Mouse (Mus musculus) forebrain, embryonic 12.5 days (tissue): ENCODE measurements at regions not wholly inside any gene's neighbourhood (a gene's known extent, or its start where the extent isn't known, plus 50 kb on each side); places are given as distances from the start of the nearest gene placed in this dataset.

Source experiments
- ATAC-seq: fragments of 200-750 bp; cut with Nextera tagmentation; 2 replicates; pipeline ENCODE4 v1.8.0; 2017; ENCODE audit warnings: moderate TSS enrichment; ENCODE audit not compliant: low FRiP score
- H3K27ac ChIP-seq: fragments of 300-500 bp; sonication (generic); 2 replicates; pipeline ENCODE4 v1.5.1; 2016; ENCODE audit warnings: mild to moderate bottlenecking
- H3K27me3 ChIP-seq: fragments of 300-500 bp; sonication (generic); 2 replicates; pipeline ENCODE4 v1.6.1; 2016; ENCODE audit warnings: mild to moderate bottlenecking
- H3K36me3 ChIP-seq: fragments of 300-500 bp; sonication (generic); replicated peaks from 2 replicates; pipeline ENCODE4 v1.6.1; 2016; ENCODE audit warnings: mild to moderate bottlenecking
- H3K4me1 ChIP-seq: fragments of 300-500 bp; sonication (generic); 2 replicates; pipeline ENCODE4 v1.6.1; 2016
- H3K4me2 ChIP-seq: fragments of 300-500 bp; sonication (generic); 2 replicates; pipeline ENCODE4 v1.6.1; 2016; ENCODE audit warnings: mild to moderate bottlenecking, moderate library complexity
- H3K4me3 ChIP-seq: fragments of 300-500 bp; sonication (generic); replicated peaks from 2 replicates; pipeline ENCODE4 v1.5.1; 2016; ENCODE audit warnings: mild to moderate bottlenecking
- H3K9ac ChIP-seq: fragments of 300-500 bp; sonication (generic); 2 replicates; pipeline ENCODE4 v1.6.1; 2016; ENCODE audit warnings: mild to moderate bottlenecking
- H3K9me3 ChIP-seq: fragments of 300-500 bp; sonication (generic); 2 replicates; pipeline ENCODE4 v1.6.1; 2016
- WGBS: fragments of 180-500 bp; shearing (Covaris S2); methylation state at CpG from one replicate; pipeline ENCODE4 v1.1.7; 2016; 5-methylcytosine and 5-hydroxymethylcytosine counted together

DNA sequence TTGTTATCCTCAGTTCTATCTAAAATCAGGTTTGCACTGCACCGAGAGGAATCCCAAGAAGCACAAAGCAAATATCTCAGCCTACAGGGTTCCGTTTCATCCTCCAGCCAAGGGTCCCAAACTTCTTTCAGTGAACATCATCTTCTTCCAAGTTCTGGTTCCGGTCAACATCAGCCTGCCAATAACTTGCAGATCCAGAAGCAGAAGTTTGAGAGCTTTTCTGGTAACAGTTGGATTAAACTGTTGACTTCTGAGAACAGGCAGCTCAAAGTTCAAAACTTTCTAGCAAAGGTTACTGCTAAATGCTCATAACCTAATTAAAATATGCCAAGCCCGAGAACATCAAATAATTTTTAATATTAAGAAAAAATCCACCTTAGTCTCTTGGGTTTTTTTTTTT, 237.0 kb upstream of the Gm37988 start:
- Histone ChIP-seq H3K4me2 (no peak overlapping the region), H3K9ac (no peak overlapping the region), H3K36me3 (no peaks in the 10 kb centered on the region), H3K27me3 (no peaks in the 10 kb centered on the region), H3K4me1 (0 out of 2 replicates have a peak, but pooled peaks cover 4% of the 10 kb centered on the region), H3K9me3 (no peaks in the 10 kb centered on the region), H3K4me3 (no peak overlapping the region), H3K27ac (no peak overlapping the region)
- no peak for ATAC-seq
- 90% methylated on average over 4 of the region's 4 CpGs for WGBS

DNA sequence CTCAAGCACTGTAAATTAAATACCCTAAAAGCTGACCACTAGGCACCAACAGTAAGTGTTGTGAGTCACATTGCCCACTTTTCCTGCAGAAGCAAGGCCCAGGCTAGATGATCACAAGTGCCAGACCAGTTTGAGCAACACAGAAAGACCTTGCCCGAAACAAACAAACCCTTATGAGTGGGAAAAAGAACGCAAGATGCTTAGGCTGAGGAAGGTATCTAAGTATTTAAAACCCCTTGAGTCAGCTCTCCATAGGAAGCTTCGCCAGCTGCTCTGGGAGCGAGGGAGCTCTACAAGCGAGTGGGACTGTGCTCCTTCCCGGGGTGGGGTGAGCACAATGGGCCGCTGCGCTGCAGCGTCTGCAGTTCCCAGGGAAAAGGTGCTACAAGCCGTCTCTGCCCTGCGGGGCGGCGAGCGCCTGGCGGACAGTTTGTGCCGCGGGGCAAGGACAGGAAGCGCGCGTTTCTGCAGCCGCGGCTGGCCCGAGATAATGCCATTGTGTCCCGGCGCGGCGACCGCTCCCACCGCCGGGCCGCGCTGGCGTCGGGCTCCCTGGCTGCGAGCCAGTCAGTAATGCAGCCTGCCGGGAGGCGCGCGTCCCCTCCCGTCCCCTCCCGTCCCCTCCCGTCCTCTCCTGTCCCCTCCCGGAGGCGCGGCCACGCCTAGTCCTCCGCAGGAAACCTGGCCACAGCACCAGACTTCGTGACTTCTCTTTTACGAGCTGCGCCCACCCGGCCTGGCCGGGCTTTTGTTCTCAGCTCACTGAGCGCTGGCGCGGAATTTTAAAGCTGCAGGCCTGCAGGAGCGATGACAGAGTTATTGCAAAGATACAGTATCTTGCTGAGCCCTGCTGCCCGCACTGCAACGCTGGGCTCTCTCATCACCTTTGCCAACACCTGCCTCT, 236.1 kb upstream of the Gm37988 start:
- Histone ChIP-seq H3K4me1 (0 out of 2 replicates have a peak, but pooled peaks cover 4% of the 10 kb centered on the region), H3K9ac (peak overlapping the region; percentile 73), H3K4me3 (peak overlapping the region; percentile 58), H3K27ac (peak overlapping the region; percentile 83), H3K27me3 (no peaks in the 10 kb centered on the region), H3K36me3 (no peaks in the 10 kb centered on the region), H3K4me2 (peak overlapping the region; percentile 66), H3K9me3 (no peaks in the 10 kb centered on the region)
- ATAC-seq = peak; percentile 95
- WGBS = under 1% methylated on average over 46 of the region's 58 CpGs

DNA sequence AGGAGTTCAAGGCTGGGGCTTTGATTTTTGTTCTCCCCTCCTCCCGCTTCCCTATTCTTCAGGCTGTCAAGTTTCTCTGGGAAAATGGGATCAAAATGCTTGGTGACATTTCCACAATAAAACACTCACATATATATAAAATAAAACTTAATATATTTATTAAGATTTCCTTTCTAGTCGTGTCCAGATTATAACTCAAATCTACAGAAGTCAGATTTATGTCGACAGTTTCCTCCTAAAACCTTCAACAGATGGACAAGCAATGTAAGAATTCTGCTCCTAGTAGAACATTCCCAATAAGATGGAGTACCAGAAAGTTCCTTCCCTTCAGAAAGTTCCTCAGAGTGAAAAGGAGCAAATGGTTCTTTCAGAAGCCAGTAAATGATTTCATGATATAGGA, 235.4 kb upstream of the Gm37988 start:
- H3K4me3 ChIP-seq = peak overlapping the region; percentile 58; the same call in 1 of the 2 replicates
- H3K36me3 ChIP-seq = no peaks in the 10 kb centered on the region
- H3K4me2 ChIP-seq = peak overlapping the region; percentile 66
- no peaks in the 10 kb centered on the region for H3K9me3 ChIP-seq
- H3K27me3 ChIP-seq = no peaks in the 10 kb centered on the region
- 39% methylated on average over 3 of the region's 3 CpGs for WGBS
- 0 out of 2 replicates have a peak, but pooled peaks cover 4% of the 10 kb centered on the region for H3K4me1 ChIP-seq
- H3K9ac ChIP-seq = peak overlapping the region; percentile 73; the same call in 1 of the 2 replicates
- H3K27ac ChIP-seq = no peak overlapping the region
- no peak for ATAC-seq

DNA sequence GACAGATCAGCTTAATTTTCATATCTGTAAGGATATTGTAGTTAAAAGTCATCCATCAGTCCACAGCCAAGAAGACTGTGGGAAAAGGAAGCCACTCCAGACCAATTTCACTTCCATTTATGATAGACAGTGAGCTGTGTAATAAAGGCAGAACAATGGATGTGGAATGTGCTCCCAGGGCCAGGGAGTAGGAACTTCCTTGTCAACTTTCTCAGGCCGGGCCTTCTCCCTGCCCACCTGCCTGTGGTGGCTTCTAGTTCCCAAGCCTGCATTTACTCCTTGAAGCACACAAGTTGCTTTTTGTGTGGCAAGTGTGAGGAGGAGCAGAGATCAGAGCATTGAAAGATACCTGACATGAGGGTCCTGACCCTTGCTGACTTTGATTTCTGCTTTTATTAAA, 233.6 kb upstream of the Gm37988 start:
- H3K4me2 ChIP-seq = no peak overlapping the region
- no peak overlapping the region for H3K27ac ChIP-seq
- no peak overlapping the region for H3K9ac ChIP-seq
- 50% methylated on average over 1 of the region's 1 CpGs for WGBS
- H3K9me3 ChIP-seq = no peaks in the 10 kb centered on the region
- no peak for ATAC-seq
- H3K4me3 ChIP-seq = no peak overlapping the region
- H3K36me3 ChIP-seq = no peaks in the 10 kb centered on the region
- H3K4me1 ChIP-seq = 0 out of 2 replicates have a peak, but pooled peaks cover 4% of the 10 kb centered on the region
- H3K27me3 ChIP-seq = no peaks in the 10 kb centered on the region; the same call in 1 of the 2 replicates

DNA sequence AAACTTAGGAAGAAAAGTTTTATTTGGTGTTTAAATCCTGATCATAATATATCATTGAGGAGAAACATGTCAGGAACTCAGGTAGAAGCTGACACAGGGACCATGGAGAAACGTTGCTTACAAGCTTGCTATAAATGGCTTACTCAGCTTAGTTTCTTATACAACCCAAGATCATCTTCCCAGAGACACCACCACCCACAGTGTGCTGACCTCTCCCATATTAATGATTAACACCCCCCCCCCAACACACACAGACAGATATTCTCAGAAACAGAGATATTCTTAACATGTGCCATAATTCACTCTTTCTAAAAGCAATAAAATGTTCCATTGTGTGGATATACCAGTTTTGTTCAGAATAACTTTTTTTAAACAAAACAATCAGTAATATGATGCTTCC, 230.7 kb upstream of the Gm37988 start:
- 85% methylated on average over 1 of the region's 1 CpGs for WGBS
- H3K4me2 ChIP-seq = no peak overlapping the region
- no peak overlapping the region for H3K27ac ChIP-seq
- no peak overlapping the region for H3K4me3 ChIP-seq
- H3K9ac ChIP-seq = no peak overlapping the region
- no peaks in the 10 kb centered on the region for H3K9me3 ChIP-seq
- H3K27me3 ChIP-seq = no peaks in the 10 kb centered on the region; the same call in 1 of the 2 replicates
- H3K36me3 ChIP-seq = no peaks in the 10 kb centered on the region
- no peak for ATAC-seq
- H3K4me1 ChIP-seq = no peaks in the 10 kb centered on the region

DNA sequence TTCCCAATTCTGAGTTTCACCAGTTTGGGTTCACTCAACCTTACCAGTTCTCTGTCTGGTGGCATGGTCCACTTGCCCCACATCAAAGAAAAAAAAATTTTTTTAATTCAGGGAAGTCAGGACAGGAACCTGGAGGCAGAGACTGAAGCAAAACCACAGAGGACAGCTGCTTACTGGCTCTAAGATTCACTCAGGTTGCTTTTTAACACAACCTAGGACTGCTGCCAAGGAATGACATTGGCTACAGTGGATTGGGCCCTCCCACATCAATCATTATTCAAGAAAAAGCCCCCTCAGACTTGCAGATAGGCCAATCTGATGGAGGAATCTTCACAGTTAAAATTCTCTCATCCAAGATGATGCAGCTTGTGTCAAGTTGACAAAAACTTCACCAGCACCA, 225.2 kb upstream of the Gm37988 start:
- H3K4me2 ChIP-seq = no peak overlapping the region
- no peaks in the 10 kb centered on the region for H3K9me3 ChIP-seq
- H3K9ac ChIP-seq = no peak overlapping the region
- no peak for ATAC-seq
- H3K27ac ChIP-seq = no peak overlapping the region
- no peaks in the 10 kb centered on the region for H3K36me3 ChIP-seq
- no peak overlapping the region for H3K4me3 ChIP-seq
- H3K27me3 ChIP-seq = no peaks in the 10 kb centered on the region; the same call in 1 of the 2 replicates
- H3K4me1 ChIP-seq = no peaks in the 10 kb centered on the region

DNA sequence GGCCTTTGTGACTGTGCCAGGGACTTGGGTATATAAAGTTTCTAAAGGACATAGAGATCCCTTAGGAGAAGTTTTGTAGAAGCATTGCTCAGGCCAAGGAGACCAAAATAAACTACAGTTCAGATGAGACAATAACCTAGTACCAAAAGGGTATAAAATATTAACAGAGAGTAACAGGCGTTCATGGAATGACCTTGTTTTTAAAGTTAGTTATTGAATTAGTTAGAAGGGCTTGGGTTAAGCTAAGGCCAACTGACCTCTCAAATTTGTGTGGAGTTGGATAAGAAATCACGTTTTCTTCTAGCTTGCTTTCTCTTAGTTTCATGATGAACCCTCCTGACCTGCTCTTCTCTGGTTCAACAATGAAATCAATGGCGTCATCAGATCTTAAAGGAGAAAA, 209.8 kb upstream of the Gm37988 start:
- Histone ChIP-seq H3K4me3 (no peak overlapping the region), H3K4me2 (no peak overlapping the region), H3K4me1 (no peaks in the 10 kb centered on the region), H3K36me3 (no peaks in the 10 kb centered on the region), H3K9me3 (no peaks in the 10 kb centered on the region), H3K27ac (no peak overlapping the region), H3K27me3 (no peaks in the 10 kb centered on the region), H3K9ac (no peak overlapping the region)
- ATAC-seq = no peak
- 84% methylated on average over 3 of the region's 3 CpGs for WGBS

DNA sequence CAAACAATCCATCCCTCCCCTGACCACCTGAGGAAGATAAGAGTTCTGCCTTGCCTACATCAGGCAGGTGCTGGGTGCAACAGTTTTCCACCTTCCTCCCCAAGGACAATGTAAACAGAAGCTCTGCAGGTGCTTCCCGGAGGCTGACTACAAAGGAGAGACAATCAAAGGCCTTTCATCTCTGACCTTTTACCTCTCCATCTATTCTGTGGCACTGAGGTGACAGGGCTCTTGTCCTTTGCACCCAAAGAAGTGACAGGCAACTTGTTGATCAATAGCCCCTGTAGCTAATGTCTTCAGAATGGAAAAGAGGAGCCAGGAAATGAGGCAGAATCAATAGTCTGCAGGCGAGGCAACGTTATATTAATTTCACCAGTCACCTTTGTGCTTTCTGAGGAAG, 209.3 kb upstream of the Gm37988 start:
- 56% methylated on average over 3 of the region's 3 CpGs for WGBS

DNA sequence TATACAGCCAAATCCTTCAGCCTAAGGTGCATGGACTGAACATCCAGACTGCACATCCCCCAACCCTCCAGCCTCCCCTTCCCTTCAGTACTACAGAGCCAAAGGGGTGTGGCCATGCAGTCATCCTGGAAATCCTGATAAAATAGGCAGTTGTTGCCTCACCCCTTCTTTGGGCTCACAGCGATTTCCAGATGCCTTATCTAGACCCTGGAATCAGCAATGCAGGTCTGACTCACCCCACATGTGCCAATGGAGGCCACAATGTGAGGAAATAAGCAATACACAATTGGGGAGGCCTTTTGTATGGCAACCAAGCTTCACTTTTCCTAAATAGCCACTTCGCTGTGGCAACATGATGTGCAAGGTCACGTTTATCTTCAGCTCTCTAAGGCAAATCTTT, 205.3 kb upstream of the Gm37988 start:
- H3K4me3 ChIP-seq = no peak overlapping the region
- H3K9me3 ChIP-seq = no peaks in the 10 kb centered on the region
- H3K4me1 ChIP-seq = no peaks in the 10 kb centered on the region
- H3K4me2 ChIP-seq = no peak overlapping the region
- no peak for ATAC-seq
- H3K9ac ChIP-seq = no peak overlapping the region
- no peaks in the 10 kb centered on the region for H3K36me3 ChIP-seq
- 87% methylated on average over 3 of the region's 3 CpGs for WGBS
- no peaks in the 10 kb centered on the region for H3K27me3 ChIP-seq
- no peak overlapping the region for H3K27ac ChIP-seq

More for the DNA sequence above, 209.3 kb upstream of the Gm37988 start:
- no peak for ATAC-seq
- Histone ChIP-seq H3K9me3 (no peaks in the 10 kb centered on the region), H3K4me1 (no peaks in the 10 kb centered on the region), H3K4me2 (no peak overlapping the region), H3K36me3 (no peaks in the 10 kb centered on the region), H3K9ac (no peak overlapping the region), H3K27ac (no peak overlapping the region), H3K27me3 (no peaks in the 10 kb centered on the region), H3K4me3 (no peak overlapping the region)

DNA sequence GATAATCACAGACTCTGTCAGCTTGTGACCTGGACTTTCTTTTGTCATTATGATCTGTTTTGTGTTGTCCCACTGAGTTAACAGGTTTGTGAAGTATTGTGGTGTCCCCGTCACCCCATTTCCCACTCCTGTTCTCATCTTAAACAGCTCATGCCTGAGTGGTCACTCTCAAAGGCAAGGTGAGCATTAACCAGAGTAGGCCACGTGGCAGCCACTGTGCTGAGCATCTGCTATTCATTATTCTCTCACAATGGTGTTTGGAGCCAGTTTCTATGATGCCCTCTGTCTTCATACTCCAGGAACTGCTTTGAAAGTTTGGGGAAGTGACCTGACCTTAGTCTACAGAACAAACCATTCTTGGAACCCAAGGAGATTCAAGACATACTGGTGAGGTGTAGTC, 198.9 kb upstream of the Gm37988 start:
- Histone ChIP-seq H3K36me3 (no peaks in the 10 kb centered on the region), H3K9ac (no peak overlapping the region), H3K27ac (no peak overlapping the region), H3K4me2 (no peak overlapping the region), H3K27me3 (no peaks in the 10 kb centered on the region), H3K4me1 (no peaks in the 10 kb centered on the region), H3K4me3 (no peak overlapping the region), H3K9me3 (no peaks in the 10 kb centered on the region)
- ATAC-seq = no peak
- 24% methylated on average over 2 of the region's 2 CpGs for WGBS

DNA sequence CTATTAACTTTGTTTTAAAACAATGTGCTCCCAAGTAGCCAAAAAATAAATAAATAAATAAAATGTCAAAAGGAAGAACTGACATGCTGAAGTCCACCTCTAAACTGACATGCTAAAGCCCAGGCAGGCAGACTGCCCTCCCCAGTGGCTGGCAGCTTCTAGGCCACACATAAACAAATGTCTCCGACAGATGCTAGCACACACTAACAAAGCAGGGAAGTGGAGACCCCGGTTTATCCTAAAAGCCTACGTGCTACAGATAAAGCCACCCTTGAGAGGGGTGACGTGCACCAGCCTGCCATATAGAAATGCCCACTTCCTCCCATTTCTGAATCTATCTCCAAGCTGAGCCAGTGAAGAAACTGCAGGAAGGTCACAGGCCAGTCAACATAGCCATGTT, 194.4 kb upstream of the Gm37988 start:
- WGBS = 81% methylated on average over 4 of the region's 4 CpGs
- Histone ChIP-seq H3K27me3 (no peaks in the 10 kb centered on the region), H3K9me3 (no peaks in the 10 kb centered on the region), H3K4me1 (no peaks in the 10 kb centered on the region), H3K36me3 (no peaks in the 10 kb centered on the region), H3K4me3 (no peak overlapping the region), H3K27ac (no peak overlapping the region), H3K4me2 (no peak overlapping the region), H3K9ac (no peak overlapping the region)
- no peak for ATAC-seq

DNA sequence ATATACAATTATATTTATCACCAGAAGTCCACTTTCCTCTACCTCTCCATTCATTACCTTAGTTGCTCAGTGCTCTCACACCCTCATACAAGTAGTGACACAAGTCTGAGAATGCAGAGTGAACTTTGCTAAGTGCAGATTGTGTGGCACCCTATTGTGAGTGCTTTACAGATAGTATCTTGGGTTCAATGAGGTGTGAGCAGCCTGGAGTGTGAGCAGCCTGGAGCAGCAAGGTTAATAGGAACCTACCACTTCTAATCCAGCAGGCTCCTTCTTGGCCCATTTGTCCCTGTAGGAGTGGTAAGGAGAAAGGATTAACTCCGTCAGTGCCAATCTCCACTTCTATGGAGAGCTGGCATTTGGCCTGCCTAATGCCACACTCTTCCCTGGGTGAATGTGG, 192.4 kb upstream of the Gm37988 start:
- Histone ChIP-seq H3K27ac (no peak overlapping the region), H3K4me1 (no peaks in the 10 kb centered on the region), H3K27me3 (no peaks in the 10 kb centered on the region), H3K36me3 (no peaks in the 10 kb centered on the region), H3K9me3 (no peaks in the 10 kb centered on the region), H3K9ac (no peak overlapping the region), H3K4me3 (no peak overlapping the region), H3K4me2 (no peak overlapping the region)
- WGBS = 76% methylated on average over 1 of the region's 1 CpGs
- ATAC-seq = no peak

DNA sequence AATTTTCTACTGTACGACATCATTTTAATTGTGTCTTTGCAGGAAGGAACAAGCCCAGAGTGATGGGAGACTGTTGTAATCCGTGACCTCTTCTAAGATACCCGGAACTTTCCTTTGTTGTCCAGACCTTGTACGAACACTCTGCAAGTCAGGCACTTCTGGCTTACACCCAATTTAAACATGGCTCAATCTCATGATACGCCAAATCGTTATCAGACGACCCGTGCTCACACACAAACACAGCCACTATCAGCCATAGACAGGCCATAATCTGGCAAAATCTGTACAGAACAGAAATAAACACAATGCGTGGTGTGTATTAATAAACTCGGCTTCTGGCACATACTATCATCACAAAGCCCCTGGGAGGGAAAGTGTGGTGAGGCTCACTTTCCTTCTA, 190.2 kb upstream of the Gm37988 start:
- no peak overlapping the region for H3K9ac ChIP-seq
- no peaks in the 10 kb centered on the region for H3K27me3 ChIP-seq
- no peaks in the 10 kb centered on the region for H3K36me3 ChIP-seq
- no peak overlapping the region for H3K4me3 ChIP-seq
- H3K9me3 ChIP-seq = no peaks in the 10 kb centered on the region
- H3K4me1 ChIP-seq = no peaks in the 10 kb centered on the region
- 88% methylated on average over 10 of the region's 10 CpGs for WGBS
- H3K4me2 ChIP-seq = no peak overlapping the region
- no peak overlapping the region for H3K27ac ChIP-seq
- no peak for ATAC-seq
